Mouse (Mus musculus) embryo, embryonic 10 days (tissue): ENCODE measurements around the gene Mpp5.

Experiments
- DNase-seq: peaks from one replicate; pipeline ENCODE4 v3.0.0-alpha.2; 2015; ENCODE audit warnings: low spot score

Mpp5 gene

DNA sequence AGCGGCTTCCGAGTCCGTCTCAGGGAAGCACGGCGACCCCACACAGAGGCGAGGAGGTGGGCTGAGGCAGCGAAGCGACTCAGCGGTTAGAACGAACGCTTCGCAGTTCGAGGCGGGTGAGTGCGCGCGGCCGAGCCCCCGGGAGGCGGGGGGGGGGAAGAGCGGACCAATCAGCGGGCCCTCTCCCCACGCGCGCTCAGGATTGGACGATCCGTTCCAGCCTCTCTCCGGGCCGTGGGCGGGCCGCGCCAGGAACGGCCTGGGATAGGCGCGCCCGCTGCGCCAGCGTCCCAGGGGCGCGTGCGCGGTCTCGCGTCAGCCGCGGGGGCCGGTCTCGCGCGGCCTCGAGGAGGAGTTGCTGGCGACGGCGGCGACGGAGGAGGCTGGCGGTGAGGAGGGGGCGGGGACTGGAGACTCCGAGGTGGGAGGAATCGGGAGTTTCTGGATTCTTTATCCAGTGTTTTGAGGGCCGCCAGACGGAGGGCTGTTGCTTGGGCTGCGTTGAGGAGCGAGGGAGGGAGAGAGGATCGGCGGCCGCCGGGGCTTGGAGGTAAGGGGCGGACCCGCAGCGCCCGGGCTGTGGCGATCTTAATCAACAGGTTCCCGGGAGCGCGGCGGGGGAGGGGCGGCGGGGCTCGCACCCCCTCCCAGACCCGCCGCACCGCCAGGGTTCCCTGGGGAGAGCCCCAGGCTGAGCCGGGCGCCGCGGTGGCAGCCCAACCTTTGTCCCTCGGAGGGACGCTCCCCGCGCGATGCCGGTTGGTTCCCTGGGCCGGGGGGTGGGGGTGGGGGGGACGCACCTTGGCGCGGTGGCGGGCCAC lies at the start of gene Mpp5:
Mpp5 (plus strand) TSS at position 351 of the 821 bp plus-strand sequence.
- DNase-seq: peak; percentile 97

DNA sequence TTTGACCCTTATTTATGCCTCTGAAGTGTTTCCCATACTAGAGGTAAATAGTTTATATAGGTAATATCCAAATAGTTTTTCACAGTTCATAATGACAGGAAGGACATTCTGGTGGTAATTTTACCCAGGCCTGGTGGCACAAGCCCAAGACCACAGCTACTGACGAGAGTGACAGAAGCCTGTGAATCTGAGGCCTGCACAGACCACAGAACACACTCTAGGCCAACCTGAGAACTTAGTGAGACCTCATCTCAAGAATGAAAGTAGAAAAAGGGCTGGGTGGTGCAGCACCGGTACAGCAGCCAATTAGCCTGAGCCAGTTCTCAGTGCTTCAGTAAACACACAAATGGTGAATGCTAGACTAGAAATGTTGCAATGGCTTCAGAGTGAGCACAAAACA lies 30.9 kb upstream of the Mpp5 start:
- no peak for DNase-seq

DNA sequence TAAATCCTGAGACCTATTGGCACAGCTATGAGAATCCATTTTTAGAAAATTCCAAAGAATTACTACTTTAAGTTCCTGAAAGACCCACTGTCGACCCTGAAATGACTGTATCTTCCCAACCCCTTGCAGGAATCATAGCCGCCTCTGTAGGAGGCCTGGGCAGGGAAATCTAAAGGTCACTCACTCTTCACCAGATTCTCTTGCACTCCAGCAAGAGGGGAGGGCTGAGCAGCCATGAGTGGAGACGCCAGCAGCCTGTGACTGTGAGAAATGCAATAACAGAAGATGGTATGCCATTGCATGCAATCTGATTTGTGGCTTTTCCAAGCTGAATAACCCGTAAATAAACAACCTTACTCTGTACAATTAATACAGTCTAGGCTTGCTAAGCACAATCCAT lies 21.0 kb upstream of the Mpp5 start:
- no peak for DNase-seq

DNA sequence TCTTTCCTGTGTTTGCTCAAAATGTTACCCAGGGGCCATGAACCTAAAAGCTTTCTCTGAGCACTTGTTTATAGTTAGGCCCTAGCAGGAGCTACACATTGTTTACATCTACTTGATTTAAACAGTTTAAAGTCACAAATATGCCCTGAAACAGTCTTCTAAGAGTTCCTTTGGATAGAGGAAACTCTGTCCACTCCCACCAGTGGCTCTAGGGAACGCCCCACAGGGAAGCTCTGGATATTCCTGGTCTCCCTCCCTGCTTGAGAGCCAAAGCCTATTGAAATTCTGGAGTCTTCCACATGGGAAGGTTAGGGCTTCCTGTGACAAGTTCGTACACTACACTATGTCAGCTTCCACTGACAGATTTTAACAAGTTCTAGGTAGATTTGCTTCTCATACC lies 9.1 kb upstream of the Mpp5 start:
- DNase-seq: no peak

DNA sequence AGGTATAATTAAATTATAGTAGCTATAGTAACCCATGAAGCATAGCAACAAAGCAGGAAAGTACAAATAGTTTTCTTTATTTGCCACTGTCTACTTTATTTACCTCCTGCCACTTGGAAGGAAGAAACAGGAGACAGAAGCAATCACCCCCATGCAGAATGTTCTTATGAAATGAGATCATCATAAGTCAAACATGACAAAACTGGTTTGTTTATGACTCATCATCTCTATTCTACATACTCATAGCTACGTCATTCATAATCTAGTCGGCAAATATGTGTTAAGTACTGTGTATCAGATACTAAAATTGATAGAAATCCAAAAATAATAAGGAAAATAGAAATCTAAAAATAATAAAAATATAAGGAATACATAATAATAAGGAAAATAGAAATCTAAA lies 8.4 kb upstream of the Mpp5 start:
- DNase-seq: no peak

DNA sequence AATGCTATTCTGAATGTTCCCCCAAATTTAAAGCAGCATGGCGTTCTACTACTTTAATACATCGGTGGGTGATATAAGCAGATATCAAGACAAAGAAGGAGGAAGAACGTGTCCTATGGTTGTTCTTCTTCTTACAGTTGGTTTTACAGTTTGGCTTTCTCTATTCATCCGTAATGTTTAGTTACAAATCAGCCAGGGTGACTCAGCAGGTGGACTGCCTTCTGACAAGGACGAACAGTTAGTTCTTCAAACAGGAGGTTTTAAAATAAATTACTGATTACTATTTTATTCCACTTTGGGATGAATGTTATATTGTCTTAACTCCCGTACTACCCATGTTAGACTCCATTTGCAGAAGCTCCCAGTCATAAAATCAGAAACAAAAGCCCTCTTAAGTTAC lies 2.5 kb upstream of the Mpp5 start:
- DNase-seq: no peak

DNA sequence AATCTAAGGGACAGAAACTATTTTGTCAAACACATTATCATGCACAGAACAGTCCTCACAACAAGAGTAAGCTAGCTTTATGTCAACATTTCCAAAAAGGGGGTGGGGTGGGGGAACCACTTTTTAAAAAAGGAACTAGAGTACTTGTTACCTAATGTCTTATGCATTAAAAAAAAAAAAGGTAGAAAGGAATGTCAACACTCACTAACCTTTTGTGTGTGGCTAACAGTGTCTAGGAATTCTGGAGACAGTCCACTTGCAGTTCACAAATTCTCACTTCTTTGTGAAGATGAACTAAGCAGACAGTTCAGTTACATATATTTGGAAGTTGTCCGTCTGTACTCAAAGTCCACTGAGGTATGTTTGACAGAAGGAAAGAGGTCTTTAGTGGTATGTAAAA lies 1.3 kb upstream of the Mpp5 start:
- no peak for DNase-seq

DNA sequence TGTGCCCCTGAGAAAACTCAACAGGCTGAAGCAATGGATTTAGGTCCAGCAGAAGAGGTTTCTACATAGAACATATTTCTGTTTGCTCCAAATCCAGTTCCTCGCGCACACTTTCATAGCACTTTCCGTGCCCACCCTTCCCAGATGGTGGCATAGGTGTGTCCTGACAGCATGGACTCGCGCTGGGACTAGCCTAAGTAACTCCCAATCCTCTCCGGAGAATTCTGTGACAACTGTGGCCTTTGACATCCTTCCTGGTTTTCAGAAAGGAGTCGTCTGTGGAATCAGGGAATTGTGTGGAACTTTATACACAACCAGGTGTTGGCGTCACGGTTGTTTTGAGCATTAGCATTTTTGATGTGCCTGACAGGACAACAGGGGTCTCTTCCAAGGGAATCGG lies 594 bp upstream of the Mpp5 start:
- DNase-seq: peak; percentile 32

DNA sequence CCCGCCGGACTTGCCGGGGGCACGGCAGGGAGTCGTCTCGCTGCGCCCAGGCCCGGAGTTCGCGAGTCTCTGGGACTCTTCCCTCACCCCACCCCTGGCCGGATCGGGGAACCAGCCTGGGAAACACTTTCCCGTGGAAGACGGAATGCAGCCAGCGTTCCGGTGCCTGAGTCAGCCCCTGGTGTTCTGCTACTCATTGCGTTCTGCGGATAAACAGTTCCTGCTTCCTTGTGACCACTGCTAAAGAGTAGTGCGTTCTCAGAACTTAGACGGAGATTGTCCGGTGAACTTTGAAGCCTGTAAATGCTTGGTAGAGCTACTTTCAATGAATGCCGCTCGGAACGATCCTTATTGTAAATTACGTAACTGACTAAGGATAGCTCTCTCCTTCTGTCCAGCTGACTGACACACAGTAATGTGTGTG lies 683 bp downstream of the Mpp5 start:
- DNase-seq: peak; percentile 54

DNA sequence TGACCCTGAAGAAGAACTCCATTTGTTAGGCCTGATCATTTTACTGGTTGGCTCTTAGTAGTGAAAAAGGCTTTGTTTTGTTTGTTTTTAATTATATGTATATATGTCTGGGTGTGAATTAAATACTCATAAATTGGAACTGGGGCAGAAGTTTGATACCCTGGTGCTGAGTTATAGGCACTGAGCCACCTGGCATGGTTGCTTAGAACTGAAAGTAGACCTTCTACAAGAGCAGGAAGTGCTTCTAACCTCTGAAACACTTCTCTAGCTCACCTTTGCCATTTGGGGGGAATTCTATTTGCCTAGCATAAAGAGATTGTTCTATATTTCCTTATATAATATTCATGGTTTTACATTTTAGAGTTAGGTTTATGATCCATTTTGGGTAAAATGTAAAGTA lies 13.3 kb downstream of the Mpp5 start:
- no peak for DNase-seq

DNA sequence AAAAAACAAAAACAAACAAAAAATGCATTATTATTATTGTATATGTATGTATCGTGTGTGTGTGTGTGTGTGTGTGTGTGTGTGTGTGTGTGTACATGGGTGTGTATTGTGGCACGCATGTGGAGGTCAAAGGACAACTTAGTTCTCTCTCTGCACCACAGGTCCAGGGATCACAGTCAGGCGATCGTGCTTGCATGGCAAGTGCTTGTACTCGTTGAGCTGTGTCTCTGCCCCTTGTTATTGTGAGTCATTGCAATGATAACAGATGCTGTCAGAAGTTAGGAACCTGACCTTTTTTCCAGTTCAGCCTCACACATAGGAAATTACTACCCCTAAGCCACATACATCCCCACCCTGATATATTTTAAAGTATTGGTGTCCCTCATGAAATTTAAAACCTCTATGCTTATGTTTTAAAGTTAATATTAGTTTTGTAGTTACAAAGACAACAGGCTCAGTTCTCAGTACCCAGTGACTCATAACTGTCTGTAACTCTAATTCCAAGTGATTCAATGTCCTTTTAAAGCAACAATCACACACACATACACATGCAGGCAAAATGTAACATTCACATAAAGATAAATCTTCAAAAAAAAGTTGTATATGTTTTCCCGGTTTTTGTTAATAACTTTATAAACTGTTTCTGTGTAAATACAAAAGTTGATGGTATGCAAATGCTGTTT lies 20.5 kb downstream of the Mpp5 start:
- DNase-seq: no peak

DNA sequence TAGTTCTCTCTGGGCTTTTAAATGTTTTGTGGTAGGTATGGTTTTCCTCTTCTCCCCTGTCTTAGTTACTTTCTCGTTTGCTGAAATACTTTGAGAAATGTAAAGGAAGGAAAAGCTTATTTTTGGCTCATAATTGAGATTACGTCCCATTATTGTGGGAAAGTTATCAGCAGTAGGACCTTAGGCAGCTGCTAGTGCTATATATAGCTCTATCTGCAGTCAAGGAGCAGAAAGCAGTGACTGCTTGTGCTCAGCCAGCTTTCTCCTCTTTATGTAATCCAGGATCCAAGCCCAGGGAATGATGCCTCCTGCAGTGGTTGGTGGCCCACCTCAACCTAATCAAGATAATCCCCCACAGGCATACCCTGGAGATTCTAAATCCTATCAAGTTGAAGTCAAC lies 24.5 kb downstream of the Mpp5 start:
- no peak for DNase-seq

DNA sequence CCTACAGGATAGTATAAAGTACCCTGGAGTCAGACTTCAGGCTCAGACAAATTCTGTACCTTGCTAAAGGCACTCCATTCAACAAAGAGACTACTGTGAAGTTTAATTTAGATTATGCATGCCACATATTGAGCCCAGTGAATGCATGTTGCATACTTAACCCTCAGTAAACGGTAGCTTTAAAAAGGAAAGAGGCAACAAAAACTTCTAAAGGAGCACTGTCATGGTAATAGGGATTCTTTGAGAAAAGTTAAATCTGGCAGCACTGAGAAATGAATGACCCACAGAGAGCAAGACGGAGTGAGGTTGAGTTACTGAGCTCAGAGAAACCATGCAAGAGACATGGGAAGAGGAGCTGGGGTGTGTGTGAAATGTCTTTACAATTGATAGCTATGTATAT lies 29.2 kb downstream of the Mpp5 start:
- DNase-seq: peak; percentile 18

DNA sequence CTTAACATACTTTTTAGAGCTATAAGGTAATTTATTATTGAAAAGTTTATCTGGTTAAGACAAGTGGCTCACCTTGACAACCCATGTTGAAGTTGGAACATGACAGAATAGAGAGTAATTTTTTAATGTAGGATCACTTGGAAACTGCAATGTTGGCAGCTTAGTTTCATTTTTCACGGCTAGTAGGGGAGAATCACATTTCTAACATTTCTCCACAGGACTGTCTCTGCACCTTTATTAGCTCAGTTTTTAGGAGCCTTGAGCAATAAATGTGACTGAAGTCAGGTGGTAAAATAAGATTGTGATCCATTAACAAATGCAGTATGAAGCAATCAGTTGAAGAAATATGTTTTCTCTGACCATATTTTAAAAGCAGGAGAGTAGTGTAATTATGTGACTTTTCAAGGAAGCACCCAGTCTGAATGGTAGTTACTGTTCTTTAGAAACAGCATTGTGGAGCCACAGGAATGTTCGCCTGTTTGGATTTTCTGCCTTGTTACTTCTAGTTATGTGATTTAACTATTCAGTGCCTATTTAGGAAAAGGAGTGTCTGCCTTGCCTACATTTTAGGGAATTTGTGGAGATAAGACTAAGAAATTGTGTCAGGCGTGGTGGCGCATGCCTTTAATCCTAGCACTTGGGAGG lies 29.8 kb downstream of the Mpp5 start:
- DNase-seq: no peak

DNA sequence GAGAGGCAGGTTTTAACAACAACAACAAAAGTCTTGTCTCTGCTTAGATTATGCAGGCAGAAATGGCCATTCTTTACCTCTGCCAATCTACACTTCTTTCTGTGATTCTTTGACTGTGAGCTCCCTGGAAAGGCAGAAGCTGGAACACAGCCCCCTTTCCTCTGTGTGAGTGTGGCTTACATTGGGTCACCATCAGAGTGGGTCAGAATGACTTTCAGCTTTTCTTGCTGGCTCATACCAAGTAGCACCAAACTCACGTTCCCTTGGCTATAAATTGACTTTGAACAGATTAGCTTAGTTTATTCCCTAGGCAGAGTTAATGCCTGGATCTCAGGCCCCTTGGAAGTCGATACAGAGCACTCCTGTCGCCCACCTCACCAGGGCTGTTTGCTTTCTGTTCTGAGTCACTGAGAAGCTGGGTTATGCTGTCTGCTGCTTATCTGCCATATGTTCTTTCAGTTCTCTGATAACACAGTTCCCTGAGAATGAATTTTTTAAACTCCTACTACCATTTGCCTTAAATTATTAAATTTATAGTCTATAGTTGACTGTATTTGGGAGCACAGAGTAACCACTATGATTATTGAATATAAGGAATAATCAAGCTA lies 39.7 kb downstream of the Mpp5 start:
- no peak for DNase-seq

DNA sequence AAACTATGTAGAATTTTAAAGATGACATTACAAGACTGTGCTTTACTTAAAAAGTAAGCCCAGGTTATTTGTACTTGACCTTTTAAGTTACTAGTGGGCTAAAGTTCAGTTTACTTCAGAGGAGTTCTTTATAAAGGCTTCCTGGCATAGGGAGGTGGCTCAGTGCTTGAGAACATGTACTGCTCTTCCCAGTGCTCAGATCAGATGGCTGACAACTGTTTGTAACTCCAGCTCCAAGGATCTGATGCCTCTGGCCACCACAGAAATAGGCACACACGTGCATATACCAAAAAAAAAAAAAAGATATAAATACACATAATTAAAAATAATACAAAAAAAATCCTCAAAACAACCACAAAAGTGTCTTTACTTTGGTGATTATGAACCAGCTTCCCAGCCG lies 42.1 kb downstream of the Mpp5 start:
- DNase-seq: no peak

DNA sequence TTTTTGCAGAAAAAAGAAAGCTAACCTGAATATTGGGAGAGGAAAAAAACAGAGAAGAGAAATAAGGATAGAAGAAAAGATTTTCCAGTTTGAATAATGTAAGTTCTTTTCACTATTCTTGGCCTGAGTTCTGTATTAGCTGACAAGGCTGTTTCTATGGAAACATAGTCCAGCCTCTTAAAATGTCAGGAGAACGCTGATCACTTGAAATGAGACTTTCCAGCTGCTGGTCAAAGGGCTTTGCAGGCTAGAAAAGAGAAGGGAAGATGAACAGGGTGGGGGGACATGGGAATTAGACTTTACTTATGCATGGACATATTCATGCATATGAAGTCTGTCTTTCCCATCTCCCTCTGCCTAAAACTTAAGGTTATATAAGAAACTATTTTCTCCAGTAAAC lies 45.5 kb downstream of the Mpp5 start:
- DNase-seq: peak; percentile 41

DNA sequence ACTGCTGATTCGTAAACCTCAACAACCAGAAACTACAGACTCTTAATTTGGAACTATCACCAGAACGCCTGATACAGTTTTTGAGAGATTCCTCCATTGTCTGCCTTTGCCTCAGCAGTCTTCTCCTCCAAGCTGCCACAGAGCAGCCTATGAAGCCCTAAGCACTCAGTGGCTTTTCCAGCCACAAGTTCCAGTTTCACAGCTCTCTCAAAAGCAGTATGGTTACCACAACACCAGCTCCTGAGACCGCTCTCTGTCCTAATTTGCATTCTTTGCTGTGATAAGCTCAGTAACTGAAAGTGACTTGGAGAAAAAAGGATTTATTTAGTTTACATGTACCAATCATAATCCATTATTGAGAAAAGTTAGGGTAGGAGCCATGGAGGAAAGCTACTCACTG lies 51.3 kb downstream of the Mpp5 start:
- no peak for DNase-seq

DNA sequence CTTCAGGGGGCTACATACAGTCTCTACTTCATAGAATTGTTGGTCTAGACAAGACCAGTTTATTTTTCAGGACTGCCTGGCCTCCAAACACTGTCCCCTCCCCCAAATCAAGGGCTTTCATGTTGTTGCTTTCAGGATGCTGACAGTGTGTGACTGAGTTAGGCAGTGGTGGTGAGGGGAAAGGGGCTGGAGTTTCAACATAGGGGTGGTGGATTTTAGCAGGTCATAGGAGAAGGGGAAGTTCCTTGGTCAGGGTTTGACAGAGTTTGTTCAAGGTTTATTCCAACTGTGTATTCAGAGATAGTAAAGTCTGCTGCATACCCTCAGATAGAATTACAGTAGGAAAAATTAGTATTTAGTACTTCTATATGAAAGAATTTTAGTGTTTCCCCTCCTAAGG lies 53.1 kb downstream of the Mpp5 start:
- DNase-seq: no peak

DNA sequence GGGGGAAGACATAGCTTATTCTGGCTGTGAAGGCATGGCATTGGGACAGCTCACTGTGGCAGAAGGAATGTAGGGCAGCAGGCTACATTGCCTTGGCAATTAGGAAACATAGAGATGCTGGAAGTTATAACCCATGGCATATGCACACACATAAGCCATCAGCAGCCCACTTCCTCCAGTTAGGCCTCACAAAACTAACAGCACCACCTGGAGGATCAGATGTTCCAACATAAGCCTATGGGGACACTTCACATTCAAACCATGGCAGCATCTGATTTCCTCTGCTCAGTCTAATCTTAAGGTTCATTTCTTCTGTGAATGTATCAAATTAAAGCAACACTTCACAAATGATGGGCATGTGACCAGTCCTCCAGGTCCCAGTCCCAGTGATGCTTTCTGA lies 65.7 kb downstream of the Mpp5 start:
- DNase-seq: peak; percentile 8

DNA sequence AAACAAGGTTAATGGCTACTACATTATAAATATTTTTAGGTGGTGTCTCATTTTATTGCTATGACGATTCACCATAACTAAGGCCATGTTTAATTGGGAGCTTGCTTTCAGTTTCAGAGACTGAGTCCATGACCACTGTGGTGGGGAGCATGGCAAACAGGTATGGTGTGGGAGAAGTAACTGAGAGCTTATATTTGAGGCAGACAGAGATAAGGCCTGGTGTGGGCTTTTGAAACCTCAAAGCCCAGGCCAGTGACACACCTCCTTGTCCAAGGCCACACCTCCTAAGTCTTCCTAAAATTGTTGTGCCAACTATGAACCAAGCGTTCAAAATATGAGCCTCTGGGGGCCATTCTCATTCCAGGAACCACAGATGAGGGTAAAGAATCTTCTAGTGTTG lies 85.8 kb downstream of the Mpp5 start:
- DNase-seq: no peak

DNA sequence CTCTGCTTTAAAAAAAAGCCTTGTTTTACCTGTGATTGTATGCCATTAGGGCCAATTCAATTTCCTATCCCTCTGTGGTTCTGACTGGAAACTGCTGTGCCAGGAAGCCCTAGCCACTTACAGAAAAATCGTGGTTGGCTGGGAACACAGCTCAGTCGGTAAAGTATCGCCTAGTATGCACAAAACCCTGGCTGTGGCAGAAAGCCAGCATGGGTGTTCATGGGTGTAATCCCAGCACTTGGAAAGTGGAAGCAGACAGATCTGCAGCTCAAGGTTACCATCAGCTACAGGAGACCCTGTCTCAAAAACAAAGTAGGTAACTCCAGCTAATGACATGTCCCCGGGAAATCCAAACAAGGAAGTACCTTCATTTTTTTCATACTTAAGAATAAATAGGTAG lies 91.2 kb downstream of the Mpp5 start:
- DNase-seq: no peak

DNA sequence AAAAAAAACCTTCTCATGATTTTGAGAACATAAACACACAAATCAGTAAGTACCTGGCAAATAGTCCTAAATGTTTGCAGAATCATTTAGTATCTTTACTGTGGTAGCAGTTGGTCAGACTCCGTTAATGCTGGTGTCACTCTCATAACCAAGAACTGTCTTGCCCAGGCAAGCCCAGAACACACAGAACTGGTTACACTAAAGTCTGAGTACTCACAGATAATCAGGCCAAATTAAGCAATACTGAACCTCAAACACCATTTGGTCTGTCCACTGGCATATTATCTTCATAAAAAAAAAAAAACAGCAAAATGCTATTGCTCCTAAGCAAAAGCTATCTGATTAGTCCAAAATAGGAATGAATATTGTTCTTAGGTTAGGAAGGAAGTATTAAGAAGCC lies 93.7 kb downstream of the Mpp5 start:
- DNase-seq: no peak
